Mouse (Mus musculus): ENCODE data around the gene Eloa.

- TF ChIP-seq POLR2A (IDR thresholded peaks at IDR 0.05; ENCODE audit: extremely low read depth, insufficient read depth, low read length), result no peak
- no peak for TF ChIP-seq CTCF (IDR thresholded peaks at IDR 0.05; ENCODE audit: low read depth, low read length)
Measured at GRCm38 (mm10) chr4:135986301-135986942, 35.1 kb downstream of the Eloa start.
